Mouse (Mus musculus): ENCODE results near the gene Glis1. TPM values are rescaled to one million over a fixed set of nuclear protein-coding genes. Genes with fewer than 3 reads are reported as not detected.
"Not testable (repeated sequence)": the region's sequence is repeated elsewhere in the genome, so short reads cannot be mapped to it uniquely, and the experiment has no call there.

Gene Glis1
- polyA plus RNA-seq, 1 experiment from 2014 or later = 0.18 TPM

- no peak for ATAC-seq
- no peaks in the 10 kb centered on the region for H3K9me3 ChIP-seq (ENCODE audit: low read length)
- no peak overlapping the region for H3K9ac ChIP-seq (replicated peaks)
- H3K4me2 ChIP-seq (ENCODE audit: low read depth, low read length) = no peak overlapping the region
- no peak overlapping the region for H3K27ac ChIP-seq (ENCODE audit: low read depth)
- 69% methylated on average over 7 of the region's 7 CpGs for WGBS (ENCODE audit: insufficient replicate concordance)
- H3K4me3 ChIP-seq (ENCODE audit: low read depth, low read length) = no peak overlapping the region
- no peaks in the 10 kb centered on the region for H3K36me3 ChIP-seq (replicated peaks; ENCODE audit: insufficient read depth, low read length)
- DNase-seq = no peak
- no peaks in the 10 kb centered on the region for H3K4me1 ChIP-seq (ENCODE audit: insufficient read depth)
- 0 out of 2 replicates have a peak, but pooled peaks cover 2% of the 10 kb centered on the region for H3K27me3 ChIP-seq (ENCODE audit: insufficient read depth, low read length)
- TF ChIP-seq EP300 (IDR thresholded peaks at IDR 0.05; ENCODE audit: low read depth) (no peak), CTCF (IDR thresholded peaks at IDR 0.05; ENCODE audit: low read depth) (no peak)
Observed at GRCm38 (mm10) chr4:107588637-107589036, 154.2 kb downstream of the Glis1 start.

- Histone ChIP-seq H3K9ac (replicated peaks) (no peak overlapping the region), H3K4me3 (ENCODE audit: low read depth, low read length) (no peak overlapping the region), H3K27me3 (ENCODE audit: insufficient read depth, low read length) (0 out of 2 replicates have a peak, but pooled peaks cover 2% of the 10 kb centered on the region), H3K36me3 (replicated peaks; ENCODE audit: insufficient read depth, low read length) (no peaks in the 10 kb centered on the region), H3K27ac (ENCODE audit: low read depth) (no peak overlapping the region), H3K4me1 (ENCODE audit: insufficient read depth) (no peaks in the 10 kb centered on the region), H3K4me2 (ENCODE audit: low read depth, low read length) (no peak overlapping the region), H3K9me3 (ENCODE audit: low read length) (no peaks in the 10 kb centered on the region)
- DNase-seq (no peak), ATAC-seq (no peak)
- TF ChIP-seq CTCF (IDR thresholded peaks at IDR 0.05; ENCODE audit: low read depth) (no peak), EP300 (IDR thresholded peaks at IDR 0.05; ENCODE audit: low read depth) (no peak)
- WGBS (ENCODE audit: insufficient replicate concordance) = 77% methylated on average over 8 of the region's 8 CpGs
Observed at GRCm38 (mm10) chr4:107589046-107589445, 154.7 kb downstream of the Glis1 start.

GRCm38 (mm10) chr4:107590805-107591534 lies 156.6 kb downstream of the Glis1 start:
- no peak for ATAC-seq
- H3K27me3 ChIP-seq (ENCODE audit: insufficient read depth, low read length) = 0 out of 2 replicates have a peak, but pooled peaks cover 2% of the 10 kb centered on the region
- WGBS (ENCODE audit: insufficient replicate concordance) = 65% methylated on average over 14 of the region's 14 CpGs

DNA sequence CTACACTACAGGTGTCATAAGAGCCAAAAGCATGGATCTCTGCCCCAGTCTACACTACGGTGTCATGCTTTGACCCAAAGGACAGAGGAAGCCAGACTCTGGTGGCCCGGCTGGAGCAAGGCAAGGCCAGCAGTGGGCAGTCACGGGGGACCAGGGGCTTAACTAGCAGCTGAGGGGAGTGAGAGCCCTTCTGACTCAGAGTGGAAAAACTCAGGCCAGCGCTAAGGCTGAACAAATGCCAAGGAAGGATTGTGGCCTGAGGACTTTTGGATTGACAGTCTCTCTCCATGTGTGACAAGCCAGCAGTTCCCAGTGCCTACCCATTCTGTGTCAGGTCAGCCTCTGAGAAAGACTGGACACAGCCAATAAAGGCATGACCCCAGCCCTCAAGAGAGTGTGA lies 159.0 kb downstream of the Glis1 start:
- H3K9ac ChIP-seq (replicated peaks) = no peak overlapping the region
- no peak overlapping the region for H3K27ac ChIP-seq (ENCODE audit: low read depth)
- no peaks in the 10 kb centered on the region for H3K9me3 ChIP-seq (ENCODE audit: low read length)
- no peak overlapping the region for H3K4me2 ChIP-seq (ENCODE audit: low read depth, low read length)
- H3K27me3 ChIP-seq (ENCODE audit: insufficient read depth, low read length) = no peaks in the 10 kb centered on the region
- DNase-seq = no peak
- H3K36me3 ChIP-seq (replicated peaks; ENCODE audit: insufficient read depth, low read length) = no peaks in the 10 kb centered on the region
- H3K4me3 ChIP-seq (ENCODE audit: low read depth, low read length) = no peak overlapping the region
- no peak for ATAC-seq
- TF ChIP-seq CTCF (IDR thresholded peaks at IDR 0.05; ENCODE audit: low read depth) (no peak), EP300 (IDR thresholded peaks at IDR 0.05; ENCODE audit: low read depth) (no peak)
- no peaks in the 10 kb centered on the region for H3K4me1 ChIP-seq (ENCODE audit: insufficient read depth)
- 80% methylated on average over 4 of the region's 4 CpGs for WGBS (ENCODE audit: insufficient replicate concordance)

More at GRCm38 (mm10) chr4:107590805-107591534, 156.6 kb downstream of the Glis1 start:
- Histone ChIP-seq H3K4me3 (ENCODE audit: low read depth, low read length) (no peak overlapping the region), H3K9ac (replicated peaks) (no peak overlapping the region), H3K27ac (ENCODE audit: low read depth) (no peak overlapping the region), H3K9me3 (ENCODE audit: low read length) (no peaks in the 10 kb centered on the region), H3K4me2 (ENCODE audit: low read depth, low read length) (no peak overlapping the region), H3K4me1 (ENCODE audit: insufficient read depth) (no peaks in the 10 kb centered on the region), H3K36me3 (replicated peaks; ENCODE audit: insufficient read depth, low read length) (no peaks in the 10 kb centered on the region)
- DNase-seq = no peak
- TF ChIP-seq EP300 (IDR thresholded peaks at IDR 0.05; ENCODE audit: low read depth) (no peak), CTCF (IDR thresholded peaks at IDR 0.05; ENCODE audit: low read depth) (no peak)

GRCm38 (mm10) chr4:107597226-107597897 lies 163.0 kb downstream of the Glis1 start:
- Histone ChIP-seq H3K4me1 (ENCODE audit: insufficient read depth) (no peaks in the 10 kb centered on the region), H3K4me3 (ENCODE audit: low read depth, low read length) (no peak overlapping the region), H3K9me3 (ENCODE audit: low read length) (no peaks in the 10 kb centered on the region), H3K27me3 (ENCODE audit: insufficient read depth, low read length) (no peaks in the 10 kb centered on the region), H3K27ac (ENCODE audit: low read depth) (no peak overlapping the region), H3K36me3 (replicated peaks; ENCODE audit: insufficient read depth, low read length) (no peaks in the 10 kb centered on the region), H3K9ac (replicated peaks) (no peak overlapping the region), H3K4me2 (ENCODE audit: low read depth, low read length) (no peak overlapping the region)
- peak; percentile 56 for ATAC-seq
- peak; percentile 29 for TF ChIP-seq CTCF (IDR thresholded peaks at IDR 0.05; ENCODE audit: low read depth)
- no peak for TF ChIP-seq EP300 (IDR thresholded peaks at IDR 0.05; ENCODE audit: low read depth)
- whole genome bisulfite sequencing (ENCODE audit: insufficient replicate concordance) = 57% methylated on average over 9 of the region's 9 CpGs
- no peak for DNase-seq

- 22% methylated on average over 10 of the region's 10 CpGs for WGBS (ENCODE audit: insufficient replicate concordance)
- no peaks in the 10 kb centered on the region for H3K4me1 ChIP-seq (ENCODE audit: insufficient read depth)
- ATAC-seq = no peak
- TF ChIP-seq EP300 (IDR thresholded peaks at IDR 0.05; ENCODE audit: low read depth) (no peak), CTCF (IDR thresholded peaks at IDR 0.05; ENCODE audit: low read depth) (no peak)
- H3K4me2 ChIP-seq (ENCODE audit: low read depth, low read length) = no peak overlapping the region
- no peak overlapping the region for H3K9ac ChIP-seq (replicated peaks)
- H3K36me3 ChIP-seq (replicated peaks; ENCODE audit: insufficient read depth, low read length) = no peaks in the 10 kb centered on the region
- H3K4me3 ChIP-seq (ENCODE audit: low read depth, low read length) = no peak overlapping the region
- no peaks in the 10 kb centered on the region for H3K9me3 ChIP-seq (ENCODE audit: low read length)
- DNase-seq = no peak
- no peak overlapping the region for H3K27ac ChIP-seq (ENCODE audit: low read depth)
- no peaks in the 10 kb centered on the region for H3K27me3 ChIP-seq (ENCODE audit: insufficient read depth, low read length)
Observed at GRCm38 (mm10) chr4:107597898-107598580, 163.6 kb downstream of the Glis1 start.

- H3K27me3 ChIP-seq (ENCODE audit: insufficient read depth, low read length); H3K27ac ChIP-seq (ENCODE audit: low read depth); DNase-seq; H3K9me3 ChIP-seq (ENCODE audit: low read length); H3K9ac ChIP-seq (replicated peaks); H3K4me3 ChIP-seq (ENCODE audit: low read depth, low read length); H3K4me1 ChIP-seq (ENCODE audit: insufficient read depth); H3K36me3 ChIP-seq (replicated peaks; ENCODE audit: insufficient read depth, low read length); H3K4me2 ChIP-seq (ENCODE audit: low read depth, low read length); ATAC-seq: not testable (repeated sequence)
- WGBS (ENCODE audit: insufficient replicate concordance) = 90% methylated on average over 5 of the region's 5 CpGs
Observed at GRCm38 (mm10) chr4:107598581-107598958, 164.2 kb downstream of the Glis1 start.
